In the genomic region with DNA sequence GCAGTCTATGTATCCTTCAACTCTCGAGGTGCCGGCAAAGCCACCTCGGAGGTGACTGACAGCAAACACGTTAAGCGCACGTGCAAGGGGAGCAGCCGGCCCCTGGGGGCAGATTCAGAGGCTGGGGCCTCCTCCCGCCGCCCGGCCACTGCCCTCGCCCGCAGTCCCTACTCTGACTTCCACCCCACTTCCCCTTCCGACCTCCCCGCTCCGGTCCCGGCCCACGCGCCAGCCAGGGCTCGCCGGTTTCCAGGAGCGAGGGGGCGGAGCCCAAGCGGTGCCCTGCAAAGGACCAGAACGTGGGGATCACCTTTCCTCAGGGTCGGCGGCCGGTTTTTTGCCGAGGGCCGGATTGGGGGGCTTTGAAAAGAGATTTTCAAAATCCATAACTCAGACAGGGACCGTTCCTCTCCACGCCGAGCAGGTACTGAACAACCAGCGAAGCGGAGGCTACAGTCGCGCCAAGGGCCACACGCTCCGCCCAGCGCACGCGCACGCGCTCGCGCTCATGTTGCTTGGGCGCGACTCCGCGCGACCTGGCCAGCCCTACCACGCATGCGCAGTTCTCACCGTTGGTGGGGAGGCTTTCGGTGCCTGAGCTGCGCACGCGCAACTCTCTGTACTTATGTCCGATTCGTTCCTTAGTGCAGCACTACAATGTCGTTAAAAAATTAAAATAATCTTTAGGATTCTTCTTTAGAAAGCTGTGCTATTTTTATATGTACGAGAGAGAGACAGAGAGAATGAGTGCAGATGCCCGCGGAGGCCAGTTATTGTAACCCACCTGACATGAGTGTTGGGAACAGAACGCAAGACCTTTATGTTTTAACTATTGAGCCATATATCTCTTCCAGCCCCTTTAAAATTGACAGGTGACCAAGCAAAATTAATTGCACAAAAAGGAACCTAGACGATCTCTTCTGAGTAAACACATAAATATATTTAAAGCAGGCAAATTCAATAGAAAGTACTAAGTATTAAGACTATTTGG, we compare ENCODE assay signal across 8 mouse cellular contexts. TPM values are rescaled to one million over a fixed set of nuclear protein-coding genes. Genes with fewer than 3 reads are reported as not detected.
DNase-seq lines count a peak whose midpoint lies in the region; ATAC-seq and TF ChIP-seq lines count a peak whose summit lies in the region.

A gene (minus strand): TSS at position 540 of the 991 bp plus-strand sequence.

- peak within 1 kb of the TSS; percentile 65 for H3K4me3 ChIP-seq in forebrain, embryonic 15.5 days
- H3K4me3 ChIP-seq in lung, adult 2 months (replicated peaks; ENCODE audit: extremely low read depth, low read depth, low read length) = peak within 1 kb of the TSS; percentile 80

- 2% methylated on average over 65 of the region's 65 CpGs for WGBS in forebrain, embryonic 15.5 days
- 1% methylated on average over 65 of the region's 65 CpGs for WGBS in lung, adult 2 months

- H3K9ac ChIP-seq in forebrain, embryonic 15.5 days (replicated peaks) = peak within 1 kb of the TSS; percentile 71

- peaks cover 8% of the 10 kb centered on the region for H3K4me1 ChIP-seq in forebrain, embryonic 15.5 days
- no peaks in the 10 kb centered on the region; the same call in 1 of the 2 replicates for H3K4me1 ChIP-seq in lung, adult 2 months (ENCODE audit: control insufficient read depth, insufficient read depth, low read length)

- peak; percentile 94 for ATAC-seq in forebrain, embryonic 15.5 days (replicated peaks)
- peak; percentile 92 for ATAC-seq in neutrophil, adult 5-6 weeks (ENCODE audit: extremely low read depth, insufficient number of reproducible peaks, low FRiP score, poor library complexity, severe bottlenecking)

- no peaks in the 10 kb centered on the region for H3K27me3 ChIP-seq in forebrain, embryonic 15.5 days

- peak; percentile 86; the same call in 1 of the 2 replicates for TF ChIP-seq POLR2A in lung, adult 2 months (IDR thresholded peaks at IDR 0.05; ENCODE audit: borderline replicate concordance, extremely low read depth, low read depth, low read length)

- H3K9me3 ChIP-seq in forebrain, embryonic 15.5 days = no peaks in the 10 kb centered on the region

- TF ChIP-seq CTCF in lung, adult 2 months (IDR thresholded peaks at IDR 0.05; ENCODE audit: insufficient read depth, low read length) = no peak

- peak within 1 kb of the TSS; percentile 79 for H3K27ac ChIP-seq in forebrain, embryonic 15.5 days (replicated peaks)

- intact Hi-C loops in heart, postnatal 25 days (cut with DNase I) = no loop called here

- 0 out of 2 replicates have a peak, but pooled peaks cover 2% of the 10 kb centered on the region for H3K36me3 ChIP-seq in forebrain, embryonic 15.5 days

- H3K4me2 ChIP-seq in forebrain, embryonic 15.5 days (replicated peaks) = peak within 1 kb of the TSS; percentile 68

- DNase-seq in ES-CJ7 (ENCODE audit: low read depth, low spot score) = peak; percentile 98
- DNase-seq in cerebellum, adult 11 months = peak; percentile 97
- DNase-seq in heart, postnatal 25 days (ENCODE audit: low spot score) = peak; percentile 93
- peak; percentile 95 to 98 for DNase-seq in layer of hippocampus, adult 18-20 months (ENCODE audit: low spot score in 2 of 2)
- DNase-seq in lung, adult 2 months = peak; percentile 93
- peak; percentile 94 for DNase-seq in thymus, adult 18-20 months

RNA-seq across cellular contexts. Expression of the gene that starts here (rescaled TPM):
- polyA plus RNA-seq in forebrain, embryonic 15.5 days (2015; fragmentation: Nextera tagmentation; extraction: Ambion mirVana) = 10.5 and 11.3 TPM in 2 replicates
- 1 to 10 TPM; 5.7 to 6.6 TPM for total RNA-seq in heart, postnatal 25 days (2021)
- total RNA-seq in layer of hippocampus, adult 18-20 months (2021) = 1 to 10 TPM; 5.0 to 6.4 TPM
- 0.58 and 1.6 TPM in 2 replicates for polyA plus RNA-seq in lung, adult 2 months (2012; rRNA removed)
- total RNA-seq in neutrophil, adult 5-6 weeks (2017) = 12.8 and 14.4 TPM in 2 replicates

Comparison
In these comparisons a context has a peak if more than half of its experiments do, and no peak if none do; other contexts are left out.
1. Peak in every context shown above with its lines: DNase-seq, ATAC-seq, H3K4me3 ChIP-seq and H3K27ac ChIP-seq.